Mouse (Mus musculus): ENCODE measurements around the gene Efs.

GRCm38 (mm10) chr14:54870861-54871260, 55.1 kb downstream of the Efs start, which contains the start of gene Homez:
- no peak for TF ChIP-seq POLR2A (IDR thresholded peaks at IDR 0.05; ENCODE audit: insufficient read depth, low read depth, low read length)
- no peak for TF ChIP-seq CTCF (IDR thresholded peaks at IDR 0.05)
- no peak for TF ChIP-seq EP300 (IDR thresholded peaks at IDR 0.05; ENCODE audit: insufficient read depth, low read depth, low read length)

Data from heart, adult 2 months (tissue).